Mouse (Mus musculus): ENCODE data around the gene Strn4. TPM values are rescaled to one million over a fixed set of nuclear protein-coding genes. Genes with fewer than 3 reads are reported as not detected.

The Strn4 gene
- polyA plus RNA-seq, 1 experiment = 100.0 TPM

GRCm38 (mm10) chr7:16809739-16810138 is 6.0 kb upstream of the Strn4 start:
- WGBS = 23% methylated on average over 10 of the region's 10 CpGs
- DNase-seq (ENCODE audit: low read depth, low spot score) = no peak

GRCm38 (mm10) chr7:16810399-16810919 is 5.2 kb upstream of the Strn4 start:
- no peak for DNase-seq (ENCODE audit: low read depth, low spot score)
- WGBS = 91% methylated on average over 28 of the region's 28 CpGs

- WGBS = 76% methylated on average over 90 of the region's 90 CpGs
- DNase-seq (ENCODE audit: low read depth, low spot score) = no peak
Observed at GRCm38 (mm10) chr7:16810920-16811648, 4.6 kb upstream of the Strn4 start.

DNA sequence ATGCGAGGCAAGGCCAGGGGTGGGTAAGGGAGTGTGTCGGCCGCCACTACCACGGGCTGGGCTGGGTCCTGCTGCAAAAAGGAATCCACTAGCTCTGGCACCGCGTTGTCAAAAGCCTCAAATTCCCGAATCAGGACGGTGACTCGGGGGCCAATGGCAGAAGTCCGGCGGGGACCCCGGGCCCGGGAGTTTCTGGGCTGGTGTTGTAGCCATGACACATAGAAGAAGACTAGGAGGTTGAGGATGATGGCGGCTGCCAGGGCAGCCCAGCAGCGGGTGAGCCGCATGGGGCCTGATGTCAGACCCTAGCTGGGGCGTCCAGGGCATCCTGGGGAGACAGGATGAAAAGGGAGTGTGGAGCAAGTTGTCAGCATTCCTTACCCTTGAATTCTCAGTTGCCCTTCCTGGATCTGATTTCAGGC is 4.0 kb upstream of the Strn4 start:
- no peak for DNase-seq (ENCODE audit: low read depth, low spot score)
- WGBS = 76% methylated on average over 17 of the region's 17 CpGs

- WGBS = 76% methylated on average over 2 of the region's 2 CpGs
- DNase-seq (ENCODE audit: low read depth, low spot score) = no peak
Observed at GRCm38 (mm10) chr7:16812505-16812904, 3.2 kb upstream of the Strn4 start.

DNA sequence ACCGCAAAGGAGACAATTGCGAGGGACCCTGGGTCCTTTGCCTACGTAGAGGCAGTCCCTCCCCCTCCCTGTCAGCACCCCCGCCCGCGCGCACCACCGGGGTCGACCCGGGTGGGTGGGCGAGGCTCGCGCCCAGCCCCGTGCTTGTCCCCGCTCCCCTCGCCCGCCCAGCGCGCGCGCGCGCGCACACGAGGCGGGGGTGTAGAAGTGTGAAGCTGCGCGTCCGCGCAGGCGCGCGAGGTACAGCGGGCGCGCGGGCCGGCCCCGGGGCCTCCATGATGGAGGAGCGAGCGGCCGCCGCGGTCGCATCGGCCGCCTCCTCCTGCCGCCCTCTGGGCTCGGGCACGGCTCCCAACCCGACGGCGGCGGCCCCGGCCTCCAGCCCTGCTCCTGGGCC is 387 bp downstream of the Strn4 start:
- DNase-seq (ENCODE audit: low read depth, low spot score) = no peak
- 1% methylated on average over 53 of the region's 55 CpGs for WGBS

DNA sequence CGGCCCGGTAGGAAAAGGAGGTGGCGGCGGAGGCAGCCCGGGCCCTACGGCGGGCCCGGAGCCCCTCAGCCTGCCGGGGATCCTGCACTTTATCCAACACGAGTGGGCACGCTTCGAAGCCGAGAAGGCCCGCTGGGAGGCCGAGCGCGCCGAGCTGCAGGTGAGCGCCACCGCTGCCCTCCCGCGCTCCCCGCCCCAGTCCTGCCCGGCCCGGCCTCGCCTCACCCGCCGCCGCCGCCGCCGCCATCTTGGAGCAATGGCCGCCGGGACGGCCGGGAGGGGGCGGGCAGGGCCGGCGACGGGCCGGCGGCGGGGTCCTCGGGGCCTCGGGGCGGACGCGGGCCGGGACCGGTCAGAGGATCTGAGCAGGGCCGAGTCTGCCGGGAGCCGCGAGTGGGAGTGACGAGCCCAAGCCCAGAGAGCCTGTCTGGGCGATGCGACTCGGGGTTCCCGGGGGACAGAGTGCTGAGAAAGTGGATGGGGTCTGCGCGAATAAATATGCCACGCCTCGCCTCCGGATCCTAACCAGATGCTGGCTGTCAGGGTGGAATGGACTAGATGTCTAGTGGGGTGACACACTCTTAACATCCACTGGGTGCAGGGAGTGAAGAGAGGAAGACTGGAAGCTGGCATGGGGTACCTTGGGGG is 910 bp downstream of the Strn4 start, which contains the start of gene Fkrp:
TSS of gene Fkrp (minus strand) at position 258 of the 648 bp plus-strand sequence.
- DNase-seq (ENCODE audit: low read depth, low spot score) = no peak
- WGBS = under 1% methylated on average over 63 of the region's 64 CpGs

DNA sequence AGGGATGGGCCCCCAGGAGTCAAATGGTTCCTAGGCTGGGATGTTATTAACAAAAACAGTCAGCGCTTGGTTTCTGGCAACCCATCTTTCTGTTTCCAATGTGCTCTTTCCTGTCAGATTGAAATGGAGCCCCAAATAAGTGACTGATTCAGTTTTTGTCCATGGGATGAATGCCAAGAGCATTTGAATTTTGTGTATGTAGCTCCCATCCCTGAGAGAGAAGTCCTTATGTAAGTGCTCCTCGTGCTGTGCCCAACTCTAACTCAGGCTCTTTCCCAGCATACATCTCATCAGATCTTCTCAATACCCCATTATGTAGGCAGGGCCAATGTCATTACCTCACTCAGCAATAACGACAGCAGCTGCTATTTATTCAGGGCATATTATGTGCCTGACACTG is 2.0 kb downstream of the Strn4 start:
- 31% methylated on average over 3 of the region's 3 CpGs for WGBS
- no peak for DNase-seq (ENCODE audit: low read depth, low spot score)

DNA sequence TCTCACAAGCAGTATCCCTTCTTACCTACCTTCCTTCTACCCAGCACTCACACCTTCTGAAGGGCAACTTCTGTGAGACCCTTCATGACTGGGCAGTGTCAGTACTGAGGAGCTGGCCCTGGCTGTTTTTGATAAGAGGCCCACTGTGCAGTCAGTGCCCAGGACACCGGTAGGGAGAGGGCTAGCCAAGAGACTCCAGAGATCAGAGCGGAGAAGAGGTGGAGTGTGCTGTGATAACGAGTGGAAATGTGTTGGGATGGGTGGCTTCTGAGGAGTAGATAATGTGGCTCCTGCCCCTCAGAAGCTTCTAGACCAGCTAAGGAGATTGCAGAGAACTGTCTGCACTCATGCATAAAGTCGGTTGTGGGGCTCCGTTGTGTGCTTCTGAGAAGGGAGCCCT is 4.1 kb downstream of the Strn4 start:
- no peak for DNase-seq (ENCODE audit: low read depth, low spot score)
- WGBS = 76% methylated on average over 5 of the region's 5 CpGs

DNA sequence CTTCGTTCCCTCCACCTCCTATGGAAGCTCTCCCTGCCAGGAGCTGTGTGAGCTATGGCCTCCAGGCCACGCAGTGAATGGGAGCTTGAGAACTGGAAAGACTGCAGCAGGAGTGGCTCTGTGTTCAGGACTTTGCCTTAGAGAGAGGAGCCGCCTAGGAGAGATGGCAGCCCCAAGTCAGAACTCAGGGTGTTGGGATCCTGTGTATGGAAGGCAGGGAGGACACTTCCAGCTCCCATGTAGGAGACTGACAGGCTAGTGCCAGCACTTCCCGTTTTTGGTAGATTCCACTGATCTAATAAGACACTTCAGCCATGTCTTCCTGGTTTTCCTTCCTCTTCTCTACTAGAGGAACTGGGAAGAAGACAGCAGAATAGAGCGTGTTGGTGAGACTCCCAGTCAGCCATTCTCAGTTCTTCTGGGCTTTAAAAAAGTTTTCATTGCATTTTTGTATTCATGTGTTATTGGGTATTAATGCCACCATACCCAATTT is 4.6 kb downstream of the Strn4 start:
- DNase-seq (ENCODE audit: low read depth, low spot score) = no peak
- 57% methylated on average over 5 of the region's 5 CpGs for WGBS

- 75% methylated on average over 3 of the region's 3 CpGs for WGBS
Observed at GRCm38 (mm10) chr7:16821091-16821490, 5.4 kb downstream of the Strn4 start.

GRCm38 (mm10) chr7:16821669-16822101 is 6.0 kb downstream of the Strn4 start:
- no peak for DNase-seq (ENCODE audit: low read depth, low spot score)
- WGBS = 77% methylated on average over 4 of the region's 4 CpGs

More at GRCm38 (mm10) chr7:16821091-16821490, 5.4 kb downstream of the Strn4 start:
- no peak for DNase-seq (ENCODE audit: low read depth, low spot score)

GRCm38 (mm10) chr7:16823734-16824133 is 8.0 kb downstream of the Strn4 start:
- 74% methylated on average over 5 of the region's 5 CpGs for WGBS
- no peak for DNase-seq (ENCODE audit: low read depth, low spot score)

DNA sequence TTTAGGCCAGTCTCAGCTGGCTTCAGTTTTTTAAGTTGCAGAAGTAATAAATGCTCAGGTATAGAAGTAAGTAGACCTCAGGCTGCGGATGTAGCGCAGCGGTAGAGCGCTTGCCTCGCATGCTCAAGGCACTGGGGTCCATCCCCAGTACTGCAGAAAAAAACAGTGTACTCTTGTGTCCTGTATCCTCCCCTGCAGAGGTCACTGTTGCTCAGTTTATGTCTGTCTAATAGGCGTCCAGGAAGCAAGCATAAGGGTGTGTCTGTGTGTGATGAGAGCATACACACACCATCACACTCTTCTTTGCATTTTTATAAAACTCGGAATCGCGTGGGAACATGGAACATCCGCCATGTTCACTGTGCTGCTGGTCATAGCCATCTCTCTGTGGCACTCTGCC is 10.1 kb downstream of the Strn4 start:
- DNase-seq (ENCODE audit: low read depth, low spot score) = no peak

DNA sequence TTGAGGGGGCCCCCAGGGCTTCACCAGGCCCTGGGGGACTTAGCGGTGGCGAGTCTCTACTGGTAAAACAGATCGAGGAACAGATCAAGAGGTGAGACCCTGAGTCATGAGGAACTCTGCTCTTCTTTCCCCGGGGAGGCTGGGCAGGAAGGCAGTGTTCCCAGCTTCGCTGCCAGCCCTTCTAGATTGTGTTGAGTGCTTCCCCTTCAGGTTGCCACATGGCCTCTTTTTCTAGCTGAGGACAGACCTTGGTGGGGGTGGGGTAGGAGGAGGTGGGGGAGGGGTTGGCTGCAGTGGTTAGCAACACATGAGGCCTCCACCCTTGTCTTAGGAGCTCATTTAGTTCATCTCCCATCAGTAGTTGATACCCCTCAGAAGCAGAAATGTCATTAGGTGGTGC is 10.9 kb downstream of the Strn4 start:
- DNase-seq (ENCODE audit: low read depth, low spot score) = no peak

More for the DNA sequence above, 10.1 kb downstream of the Strn4 start:
- 73% methylated on average over 10 of the region's 10 CpGs for WGBS

DNA sequence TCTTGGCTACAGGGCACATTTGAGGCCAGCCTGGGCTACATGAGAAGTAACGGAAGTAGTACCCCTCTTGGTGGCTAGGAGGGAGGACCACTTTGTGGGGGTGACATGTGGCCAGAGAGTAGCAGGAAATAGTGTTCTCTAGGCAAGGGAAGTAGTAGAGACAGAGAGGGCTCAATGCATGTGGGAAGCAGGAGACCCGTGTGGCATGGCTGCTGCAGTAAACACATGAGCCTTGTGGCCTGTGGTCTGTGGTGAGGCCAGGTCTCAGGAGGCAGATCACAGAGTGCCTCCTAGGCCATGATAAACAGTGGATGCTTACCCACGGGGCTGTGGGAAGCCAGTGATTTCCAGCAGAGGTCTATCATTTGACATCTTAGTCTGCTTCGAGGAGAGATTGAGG is 11.6 kb downstream of the Strn4 start:
- WGBS = 70% methylated on average over 4 of the region's 4 CpGs
- no peak for DNase-seq (ENCODE audit: low read depth, low spot score)

More for the DNA sequence above, 10.9 kb downstream of the Strn4 start:
- 84% methylated on average over 5 of the region's 5 CpGs for WGBS

- no peak for DNase-seq (ENCODE audit: low read depth, low spot score)
- 86% methylated on average over 9 of the region's 9 CpGs for WGBS
Observed at GRCm38 (mm10) chr7:16830449-16830848, 14.8 kb downstream of the Strn4 start.

DNA sequence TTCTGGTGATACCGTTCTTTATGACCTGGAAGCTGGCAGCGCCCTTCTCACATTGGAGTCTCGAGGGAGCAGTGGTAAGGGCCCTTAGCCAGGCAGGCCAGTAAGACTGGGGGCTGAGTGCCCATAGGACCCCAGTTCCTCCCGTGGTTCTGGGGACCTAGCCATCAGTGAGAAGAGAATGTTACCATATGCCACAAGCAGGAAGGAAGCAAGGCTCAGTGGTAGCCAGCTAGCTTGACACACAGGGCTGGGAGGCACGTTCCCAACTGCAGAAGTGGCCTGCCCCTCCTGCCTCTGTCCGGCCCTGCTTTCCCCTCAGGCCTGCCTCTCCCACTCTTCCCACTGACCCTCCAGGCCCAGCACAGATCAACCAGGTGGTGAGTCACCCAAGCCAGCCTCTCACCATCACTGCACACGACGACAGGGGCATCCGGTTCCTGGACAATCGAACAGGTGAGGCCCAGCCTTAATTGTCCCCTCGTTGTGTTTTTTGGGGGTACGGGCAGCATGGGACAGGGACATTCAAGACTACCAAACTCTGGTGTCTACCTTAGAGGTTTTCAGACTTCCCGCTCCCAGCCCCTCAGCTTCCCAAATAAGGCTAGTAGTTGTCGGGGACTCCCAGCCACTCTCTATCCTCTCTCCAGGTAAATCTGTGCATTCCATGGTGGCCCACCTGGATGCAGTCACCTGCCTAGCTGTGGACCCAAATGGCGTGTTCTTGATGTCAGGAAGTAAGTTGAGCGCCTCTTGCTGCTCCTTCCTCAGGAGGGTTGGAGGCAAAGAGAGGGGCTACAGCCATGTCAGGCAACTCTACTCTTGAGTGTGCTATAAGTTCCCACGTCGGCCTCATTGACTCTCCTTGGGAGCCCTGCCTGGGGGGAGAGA is 22.5 kb downstream of the Strn4 start:
- WGBS = 89% methylated on average over 18 of the region's 18 CpGs
- no peak for DNase-seq (ENCODE audit: low read depth, low spot score)

DNA sequence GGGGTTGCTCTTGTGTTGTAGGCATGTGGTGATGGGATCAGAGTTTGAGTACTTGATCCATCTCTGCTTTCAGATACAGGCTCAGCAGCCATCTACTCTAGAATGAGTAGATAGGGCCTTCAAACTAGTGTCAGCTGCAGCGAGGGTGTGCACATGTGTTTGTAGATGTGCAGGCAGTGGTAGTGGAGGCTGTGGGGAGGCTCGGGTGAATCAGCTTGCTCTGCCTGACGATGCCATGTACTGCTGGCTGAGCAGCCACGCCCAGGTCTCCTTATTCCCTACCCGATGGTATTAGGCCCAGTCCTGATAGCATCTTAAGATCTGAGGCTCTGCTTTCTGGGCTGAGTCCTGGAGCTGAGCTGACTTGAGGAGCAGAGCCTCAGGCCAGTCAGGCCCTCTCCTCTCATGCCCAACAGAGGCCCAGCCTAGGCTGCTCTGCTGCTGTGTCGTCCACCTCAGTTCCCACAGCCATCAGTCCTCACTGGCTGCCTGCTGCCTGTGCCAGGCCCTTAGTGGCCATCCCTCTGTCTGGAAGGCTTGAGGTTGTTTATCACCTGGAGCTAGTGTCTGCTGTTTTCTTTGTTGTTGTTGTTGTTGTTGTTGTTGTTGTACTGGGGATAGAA is 23.2 kb downstream of the Strn4 start:
- DNase-seq (ENCODE audit: low read depth, low spot score) = no peak
- 60% methylated on average over 6 of the region's 6 CpGs for WGBS
